Mouse (Mus musculus) CH12.LX (cell line): ENCODE measurements at regions not wholly inside any gene's neighbourhood (a gene's known extent, or its start where the extent isn't known, plus 50 kb on each side); places are given as distances from the start of the nearest gene placed in this dataset.

Experiments used
- DNase-seq: peaks from one replicate; pipeline ENCODE4 v3.0.0-alpha.2; 2013; ENCODE audit errors: extremely low read depth
- H3K27ac ChIP-seq: 2 replicates; pipeline ENCODE4 v1.5.1; 2012; ENCODE audit warnings: low read depth, mild to moderate bottlenecking, control low read depth, moderate library complexity; ENCODE audit not compliant: insufficient read depth
- H3K27me3 ChIP-seq: replicated peaks from 2 replicates; pipeline ENCODE3; 2012; ENCODE audit warnings: inconsistent platforms
- H3K36me3 ChIP-seq, 2 experiments: replicated peaks in 1 of 2; 2 replicates each; pipeline versions ENCODE3 to v1.6.1; 2012; ENCODE audit warnings: inconsistent platforms in 1 of 2, low read length in 1 of 2, mild to moderate bottlenecking in 1 of 2, mixed read lengths in 1 of 2, moderate library complexity in 1 of 2; ENCODE audit not compliant: control insufficient read depth in 1 of 2, insufficient read depth in 1 of 2
- H3K4me1 ChIP-seq, 2 experiments: 2 replicates each; pipeline ENCODE4 v1.6.1; 2012; ENCODE audit warnings: inconsistent platforms in 1 of 2, moderate library complexity in 1 of 2; ENCODE audit not compliant: insufficient read depth in 2 of 2, control insufficient read depth in 1 of 2
- H3K4me2 ChIP-seq: 2 replicates; pipeline ENCODE4 v1.6.1; 2012; ENCODE audit warnings: low read depth, mild to moderate bottlenecking, control low read depth; ENCODE audit not compliant: poor library complexity, insufficient read depth, severe bottlenecking
- H3K4me3 ChIP-seq, 3 experiments: fragments of 150-350 bp in 1 of 3; sonication (generic) in 1 of 3; replicated peaks in 1 of 3; 2 replicates each; pipeline versions ENCODE3 to v1.5.1; 2011 to 2012; ENCODE audit warnings: low read depth in 2 of 3, low read length in 2 of 3, mild to moderate bottlenecking in 2 of 3, moderate library complexity in 2 of 3, control low read depth in 1 of 3, improper control_type of control experiment in 1 of 3, inconsistent platforms in 1 of 3, mixed read lengths in 1 of 3; ENCODE audit not compliant: poor library complexity in 1 of 3
- H3K79me2 ChIP-seq: replicated peaks from 2 replicates; pipeline ENCODE4 v1.6.1; 2012; ENCODE audit warnings: mild to moderate bottlenecking, moderate library complexity; ENCODE audit not compliant: control insufficient read depth, poor library complexity, insufficient read depth, severe bottlenecking; ENCODE audit errors: extremely low read depth
- H3K9ac ChIP-seq: 2 replicates; pipeline ENCODE4 v1.6.1; 2012; ENCODE audit warnings: low read depth, mild to moderate bottlenecking, control low read depth, moderate library complexity; ENCODE audit not compliant: insufficient read depth
- H3K9me3 ChIP-seq: replicated peaks from 2 replicates; pipeline ENCODE3; 2012; ENCODE audit warnings: low read length, inconsistent platforms, mixed read lengths
- CHD1 ChIP-seq: IDR thresholded peaks from 2 replicates; pipeline ENCODE4 v1.6.1; 2012; ENCODE audit warnings: low read depth, low read length, improper control_type of control experiment, inconsistent platforms
- ELF1 ChIP-seq: IDR thresholded peaks from 2 replicates; pipeline ENCODE4 v1.6.1; 2014; ENCODE audit warnings: low read depth, mild to moderate bottlenecking, inconsistent platforms, low read length, improper control_type of control experiment
- EP300 ChIP-seq: IDR thresholded peaks from 2 replicates; pipeline ENCODE4 v1.6.1; 2011; ENCODE audit warnings: low read length, improper control_type of control experiment
- ETS1 ChIP-seq: conservative IDR thresholded peaks from 2 replicates; pipeline ENCODE4 v1.6.1; 2012; ENCODE audit warnings: low read depth, mild to moderate bottlenecking, inconsistent platforms, low read length, improper control_type of control experiment, moderate library complexity
- HCFC1 ChIP-seq: IDR thresholded peaks from 2 replicates; pipeline ENCODE4 v1.6.1; 2012; ENCODE audit warnings: low read depth, mild to moderate bottlenecking, inconsistent platforms, low read length, improper control_type of control experiment
- JUN ChIP-seq: IDR thresholded peaks from 2 replicates; pipeline ENCODE4 v1.6.1; 2011; ENCODE audit warnings: low read depth, mild to moderate bottlenecking, low read length, improper control_type of control experiment, moderate library complexity; ENCODE audit not compliant: insufficient read depth
- JUND ChIP-seq: conservative IDR thresholded peaks from 2 replicates; pipeline ENCODE4 v1.6.1; 2011; ENCODE audit warnings: low read depth, low read length, improper control_type of control experiment
- KAT2A ChIP-seq: IDR thresholded peaks from 2 replicates; pipeline ENCODE4 v1.6.1; 2012; ENCODE audit warnings: low read length, improper control_type of control experiment, inconsistent platforms; ENCODE audit not compliant: insufficient replicate concordance
- MAX ChIP-seq: IDR thresholded peaks from 2 replicates; pipeline ENCODE4 v1.6.1; 2011; ENCODE audit warnings: low read length, improper control_type of control experiment
- MYC ChIP-seq: IDR thresholded peaks from 2 replicates; pipeline ENCODE4 v1.6.1; 2011; ENCODE audit warnings: low read depth, mild to moderate bottlenecking, improper control_type of control experiment, low read length
- NELFE ChIP-seq: IDR thresholded peaks from 2 replicates; pipeline ENCODE4 v1.6.1; 2011; ENCODE audit warnings: low read depth, low read length, improper control_type of control experiment
- NRF1 ChIP-seq: IDR thresholded peaks from 2 replicates; pipeline ENCODE4 v1.6.1; 2014; ENCODE audit warnings: low read depth, mild to moderate bottlenecking, inconsistent platforms, low read length, improper control_type of control experiment, moderate library complexity
- POLR2A ChIP-seq: IDR thresholded peaks from 2 replicates; pipeline ENCODE4 v1.6.1; 2011; ENCODE audit warnings: low read depth, mild to moderate bottlenecking, improper control_type of control experiment, low read length
- SIN3A ChIP-seq: IDR thresholded peaks from 2 replicates; pipeline ENCODE4 v1.6.1; 2012; ENCODE audit warnings: low read length, improper control_type of control experiment, inconsistent platforms
- TCF12 ChIP-seq: IDR thresholded peaks from 2 replicates; pipeline ENCODE4 v1.6.1; 2014; ENCODE audit warnings: low read depth, mild to moderate bottlenecking, inconsistent platforms, low read length, improper control_type of control experiment
- USF1 ChIP-seq: IDR thresholded peaks from 2 replicates; pipeline ENCODE4 v1.6.1; 2014; ENCODE audit warnings: low read depth, mild to moderate bottlenecking, inconsistent platforms, low read length, improper control_type of control experiment
- ZC3H11A ChIP-seq: IDR thresholded peaks from 2 replicates; pipeline ENCODE4 v1.6.1; 2012; ENCODE audit warnings: low read depth, mild to moderate bottlenecking, inconsistent platforms, low read length, improper control_type of control experiment
- dilution Hi-C: fragments of 300-500 bp; cut with MboI; formaldehyde crosslinking; loops from 2 replicates; pipeline ENCODE4 v1.14.3; 2020; ENCODE audit warnings: low sequenced_read_pairs; ENCODE audit not compliant: extremely low pct_unique_long_range_greater_than_20kb, extremely low pct_ligation_motif_present
- in situ Hi-C: fragments of 300-500 bp; cut with MboI; formaldehyde crosslinking; loops from 3 replicates; pipeline ENCODE4 v1.14.3; 2019; ENCODE audit warnings: low sequenced_read_pairs, low pct_ligation_motif_present, low pct_unique_long_range_greater_than_20kb, mixed read lengths

GRCm38 (mm10) chr12:79917634-79918289, 195.1 kb downstream of the Zfp36l1 start:
- in situ Hi-C loops, result no loop called here
- no peak for TF ChIP-seq JUND
- TF ChIP-seq TCF12, result no peak
- no peak for TF ChIP-seq KAT2A
- no peak for TF ChIP-seq ETS1
- no peak for TF ChIP-seq NELFE
- TF ChIP-seq HCFC1, result no peak
- TF ChIP-seq ELF1, result no peak
- no peak for TF ChIP-seq USF1
- no peak for TF ChIP-seq CHD1
- TF ChIP-seq ZC3H11A, result no peak
- no peak for TF ChIP-seq MYC
- TF ChIP-seq, all 38 proteins: peak for 0

GRCm38 (mm10) chr12:79916896-79917633, 195.7 kb downstream of the Zfp36l1 start:
- Histone ChIP-seq H3K4me2 (no peak overlapping the region), H3K4me3 (no peak overlapping the region), H3K79me2 (no peaks in the 10 kb centered on the region), H3K27ac (no peak overlapping the region), H3K27me3 (no peaks in the 10 kb centered on the region), H3K4me1 (peaks cover 0 to 24% of the 10 kb centered on the region in 2 experiments; a peak in 2 of 4 replicates), H3K9me3 (peaks cover 19% of the 10 kb centered on the region), H3K9ac (no peak overlapping the region), H3K36me3 (no peaks in the 10 kb centered on the region)
- dilution Hi-C loops, result no loop called here
- no peak for TF ChIP-seq POLR2A
- no peak for TF ChIP-seq SIN3A
- no peak for TF ChIP-seq EP300
- TF ChIP-seq HCFC1, result no peak
- no peak for TF ChIP-seq TCF12
- no peak for TF ChIP-seq JUN
- no peak for TF ChIP-seq JUND
- no peak for TF ChIP-seq MYC
- no peak for TF ChIP-seq MAX
- no peak for TF ChIP-seq NRF1
- DNase-seq, result no peak
- in situ Hi-C loops, result no loop called here

More at GRCm38 (mm10) chr12:79917634-79918289, 195.1 kb downstream of the Zfp36l1 start:
- H3K9ac ChIP-seq, result no peak overlapping the region
- no peak for DNase-seq
- H3K27me3 ChIP-seq, result no peaks in the 10 kb centered on the region
- H3K36me3 ChIP-seq, result no peaks in the 10 kb centered on the region
- H3K9me3 ChIP-seq, result peaks cover 19% of the 10 kb centered on the region
- H3K79me2 ChIP-seq, result no peaks in the 10 kb centered on the region
- H3K27ac ChIP-seq, result no peak overlapping the region
- no peak overlapping the region for H3K4me3 ChIP-seq
- dilution Hi-C loops, result no loop called here
- H3K4me2 ChIP-seq, result no peak overlapping the region
- H3K4me1 ChIP-seq, result peaks cover 0 to 19% of the 10 kb centered on the region in 2 experiments; a peak in 2 of 4 replicates
